Mouse (Mus musculus): ENCODE data around the gene Nudc. TPM values are rescaled to one million over a fixed set of nuclear protein-coding genes. Genes with fewer than 3 reads are reported as not detected.

The Nudc gene
- total RNA-seq, 1 experiment from 2014 or later, result 171 TPM

- no peak for DNase-seq
Measured at GRCm38 (mm10) chr4:133489489-133490245, 56.1 kb downstream of the Nudc start.

GRCm38 (mm10) chr4:133488619-133489392 is 57.0 kb downstream of the Nudc start:
- DNase-seq, result no peak

GRCm38 (mm10) chr4:133486673-133487357 is 59.0 kb downstream of the Nudc start:
- DNase-seq, result no peak

DNA sequence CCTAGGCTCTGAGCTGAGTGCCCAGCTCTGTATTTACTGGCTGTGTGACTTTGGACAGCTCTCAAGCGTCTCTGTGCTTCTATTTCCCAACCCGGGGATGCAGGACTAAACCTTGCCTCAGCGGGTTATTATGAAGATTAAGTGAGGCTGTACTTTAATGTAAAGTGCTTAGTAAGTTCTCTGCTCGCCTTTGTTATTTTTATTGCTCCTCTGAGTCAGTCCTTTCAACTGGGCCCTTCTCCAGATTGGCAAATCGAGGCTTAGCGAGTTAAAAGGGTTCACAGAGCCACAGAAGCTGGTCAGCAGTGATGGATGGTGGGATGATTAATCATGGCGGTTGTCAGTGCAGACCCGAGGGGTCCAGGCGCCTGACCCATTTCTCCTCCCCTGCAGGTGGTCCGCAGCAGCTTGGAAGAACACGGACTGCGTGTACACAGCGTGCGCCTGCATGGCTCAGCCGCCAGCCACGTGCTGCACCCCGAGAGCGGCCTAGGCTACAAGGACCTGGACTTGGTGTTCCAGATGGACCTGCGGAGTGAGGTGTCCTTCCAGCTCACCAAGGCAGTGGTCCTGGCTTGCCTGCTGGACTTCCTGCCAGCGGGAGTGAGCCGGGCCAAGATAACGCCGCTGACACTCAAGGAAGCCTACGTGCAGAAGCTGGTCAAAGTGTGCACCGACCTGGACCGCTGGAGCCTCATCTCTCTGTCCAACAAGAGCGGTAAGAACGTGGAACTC is 59.9 kb downstream of the Nudc start:
- DNase-seq, result no peak

DNA sequence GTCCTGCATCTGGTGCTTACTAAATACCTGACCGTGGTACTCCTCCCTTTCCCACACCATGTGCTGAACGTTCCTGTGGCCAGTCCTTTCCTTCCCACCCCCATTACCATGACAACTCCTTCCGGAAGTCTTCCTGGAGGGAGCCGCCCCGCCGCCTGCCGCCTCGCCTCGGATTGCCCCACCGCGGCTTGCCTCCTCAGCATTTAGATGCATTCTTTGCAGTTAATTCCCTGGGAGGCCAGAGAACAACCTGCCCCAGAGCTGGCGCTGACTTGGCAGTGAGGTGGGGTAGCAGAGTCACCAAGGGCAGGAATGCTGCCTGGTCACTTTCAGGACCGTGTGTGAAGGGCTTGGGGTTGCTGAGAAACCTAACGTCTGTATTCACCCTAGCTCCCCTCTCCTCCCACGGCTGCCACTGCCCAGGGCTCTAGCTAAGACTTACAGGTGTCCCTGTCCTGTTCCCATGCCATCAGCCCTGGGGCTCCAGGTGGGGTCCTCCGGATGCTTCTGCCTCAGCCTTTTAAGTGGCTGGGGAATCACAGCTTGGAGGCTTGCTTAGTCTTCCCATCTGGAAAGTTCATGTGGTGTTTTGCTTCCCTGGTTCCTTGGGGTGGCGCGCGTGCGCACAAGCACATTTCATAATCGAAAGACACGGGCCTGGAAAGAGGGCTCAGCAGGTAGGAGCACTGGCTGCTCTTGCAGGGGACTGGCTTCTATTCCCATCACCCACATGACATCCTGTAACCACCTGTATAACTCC is 61.4 kb downstream of the Nudc start:
- DNase-seq, result no peak

Small RNA genes within 50 kb of the gene (microRNA-seq; reads per million reads assigned to microRNA genes)
- gene Gm23158, result 0 reads per million in 2 experiments

Other genes starting within 250 kb of the Nudc start
- 46.7 and 60.7 TPM in 2 replicates for gene Wdtc1, start 192.5 kb downstream of the Nudc start, total RNA-seq (2021)
- 70.4 and 70.7 TPM in 2 replicates for gene Slc9a1, start 176.3 kb downstream of the Nudc start, total RNA-seq (2021)
- gene Tent5b, start 65.9 kb downstream of the Nudc start, total RNA-seq (2021), result 0.76 and 1.2 TPM in 2 replicates
- gene Trnp1, start 47.4 kb downstream of the Nudc start, total RNA-seq (2021), result 4.6 and 4.9 TPM in 2 replicates
- 2.8 and 5.1 TPM in 2 replicates for gene Kdf1, start 27.0 kb downstream of the Nudc start, total RNA-seq (2021)
- 55.6 and 58.0 TPM in 2 replicates for gene Nr0b2, start 7.4 kb upstream of the Nudc start, total RNA-seq (2021)
- gene Gpatch3, start 28.7 kb upstream of the Nudc start, total RNA-seq (2021), result 5.9 and 8.3 TPM in 2 replicates
- gene Gpn2, start 38.4 kb upstream of the Nudc start, total RNA-seq (2021), result 15.8 and 16.1 TPM in 2 replicates
- gene Sfn, start 56.2 kb upstream of the Nudc start, total RNA-seq (2021), result 1.3 and 1.7 TPM in 2 replicates
- gene Zdhhc18, start 104.2 kb upstream of the Nudc start, total RNA-seq (2021), result 20.9 and 23.0 TPM in 2 replicates
- gene Pigv, start 126.7 kb upstream of the Nudc start, total RNA-seq (2021), result 17.1 and 24.6 TPM in 2 replicates
- 73.6 and 79.7 TPM in 2 replicates for gene Arid1a, start 210.8 kb upstream of the Nudc start, total RNA-seq (2021)